Mouse (Mus musculus) bone marrow macrophage, adult 2 months (primary cell): ENCODE data around the gene Otol1.

Experiments
- CTCF ChIP-seq: IDR thresholded peaks from 2 replicates; pipeline ENCODE4 v1.5.1; 2012; ENCODE audit warnings: low read depth, mild to moderate bottlenecking, low read length, moderate library complexity
- POLR2A ChIP-seq: IDR thresholded peaks from 2 replicates; pipeline ENCODE4 v1.6.1; 2012; ENCODE audit warnings: mild to moderate bottlenecking, low read depth, low read length, borderline replicate concordance

- no peak for TF ChIP-seq CTCF
- no peak for TF ChIP-seq POLR2A
These were observed 21.8 kb downstream of the Otol1 start for GRCm38 (mm10) chr3:70029260-70029659.
